Mouse (Mus musculus): Measurements from ENCODE around the gene Cbln3. TPM values are rescaled to one million over a fixed set of nuclear protein-coding genes. Genes with fewer than 3 reads are reported as not detected.

The Cbln3 gene
- polyA plus RNA-seq, 1 experiment, result 0.21 TPM

GRCm38 (mm10) chr14:55877469-55878315 lies 6.5 kb downstream of the Cbln3 start:
- Histone ChIP-seq H3K27me3 (ENCODE audit: control insufficient read depth, insufficient read depth, low read length, poor library complexity, severe bottlenecking) (no peaks in the 10 kb centered on the region), H3K27ac (ENCODE audit: insufficient read depth, low read length) (no peak overlapping the region), H3K36me3 (ENCODE audit: control insufficient read depth, insufficient read depth, low read length, poor library complexity, severe bottlenecking) (no peaks in the 10 kb centered on the region), H3K9ac (ENCODE audit: low read depth, poor library complexity, severe bottlenecking) (no peak overlapping the region), H3K9me3 (replicated peaks; ENCODE audit: control insufficient read depth, insufficient read depth, low read length, poor library complexity, severe bottlenecking) (no peaks in the 10 kb centered on the region), H3K4me3 (ENCODE audit: low read depth, low read length) (no peak overlapping the region), H3K4me1 (ENCODE audit: control insufficient read depth, insufficient read depth, low read length) (peaks cover 8% of the 10 kb centered on the region)
- TF ChIP-seq CTCF (IDR thresholded peaks at IDR 0.05; ENCODE audit: low read depth, low read length), result no peak
- no peak for TF ChIP-seq EP300 (IDR thresholded peaks at IDR 0.05; ENCODE audit: insufficient read depth, low read depth, low read length)
- TF ChIP-seq POLR2A (IDR thresholded peaks at IDR 0.05; ENCODE audit: insufficient read depth, low read length), result no peak

- TF ChIP-seq POLR2A (IDR thresholded peaks at IDR 0.05; ENCODE audit: insufficient read depth, low read length) (no peak), EP300 (IDR thresholded peaks at IDR 0.05; ENCODE audit: insufficient read depth, low read depth, low read length) (no peak), CTCF (IDR thresholded peaks at IDR 0.05; ENCODE audit: low read depth, low read length) (peak; percentile 97)
- 0 out of 2 replicates have a peak overlapping the region, but pooled peaks have one; percentile 1 for H3K27ac ChIP-seq (ENCODE audit: insufficient read depth, low read length)
- peaks cover 3% of the 10 kb centered on the region for H3K4me1 ChIP-seq (ENCODE audit: control insufficient read depth, insufficient read depth, low read length)
- no peaks in the 10 kb centered on the region for H3K9me3 ChIP-seq (replicated peaks; ENCODE audit: control insufficient read depth, insufficient read depth, low read length, poor library complexity, severe bottlenecking)
- no peaks in the 10 kb centered on the region for H3K27me3 ChIP-seq (ENCODE audit: control insufficient read depth, insufficient read depth, low read length, poor library complexity, severe bottlenecking)
- no peak overlapping the region for H3K9ac ChIP-seq (ENCODE audit: low read depth, poor library complexity, severe bottlenecking)
- H3K36me3 ChIP-seq (ENCODE audit: control insufficient read depth, insufficient read depth, low read length, poor library complexity, severe bottlenecking), result peaks cover 10% of the 10 kb centered on the region
- H3K4me3 ChIP-seq (ENCODE audit: low read depth, low read length), result peak overlapping the region; percentile 32
Measured at GRCm38 (mm10) chr14:55873714-55874683, 10.2 kb downstream of the Cbln3 start.

- H3K4me1 ChIP-seq (ENCODE audit: control insufficient read depth, insufficient read depth, low read length), result peaks cover 3% of the 10 kb centered on the region
- no peak overlapping the region for H3K27ac ChIP-seq (ENCODE audit: insufficient read depth, low read length)
- H3K36me3 ChIP-seq (ENCODE audit: control insufficient read depth, insufficient read depth, low read length, poor library complexity, severe bottlenecking), result peaks cover 12% of the 10 kb centered on the region
- TF ChIP-seq EP300 (IDR thresholded peaks at IDR 0.05; ENCODE audit: insufficient read depth, low read depth, low read length), result no peak
- TF ChIP-seq CTCF (IDR thresholded peaks at IDR 0.05; ENCODE audit: low read depth, low read length), result no peak
- no peak for TF ChIP-seq POLR2A (IDR thresholded peaks at IDR 0.05; ENCODE audit: insufficient read depth, low read length)
- no peak overlapping the region for H3K9ac ChIP-seq (ENCODE audit: low read depth, poor library complexity, severe bottlenecking)
- no peaks in the 10 kb centered on the region for H3K27me3 ChIP-seq (ENCODE audit: control insufficient read depth, insufficient read depth, low read length, poor library complexity, severe bottlenecking)
- H3K4me3 ChIP-seq (ENCODE audit: low read depth, low read length), result no peak overlapping the region
- H3K9me3 ChIP-seq (replicated peaks; ENCODE audit: control insufficient read depth, insufficient read depth, low read length, poor library complexity, severe bottlenecking), result no peaks in the 10 kb centered on the region
Measured at GRCm38 (mm10) chr14:55873242-55873713, 10.9 kb downstream of the Cbln3 start.

- TF ChIP-seq EP300 (IDR thresholded peaks at IDR 0.05; ENCODE audit: insufficient read depth, low read depth, low read length) (no peak), POLR2A (IDR thresholded peaks at IDR 0.05; ENCODE audit: insufficient read depth, low read length) (no peak), CTCF (IDR thresholded peaks at IDR 0.05; ENCODE audit: low read depth, low read length) (no peak)
- Histone ChIP-seq H3K4me3 (ENCODE audit: low read depth, low read length) (no peak overlapping the region), H3K36me3 (ENCODE audit: control insufficient read depth, insufficient read depth, low read length, poor library complexity, severe bottlenecking) (peaks cover 12% of the 10 kb centered on the region), H3K4me1 (ENCODE audit: control insufficient read depth, insufficient read depth, low read length) (peaks cover 5% of the 10 kb centered on the region), H3K9ac (ENCODE audit: low read depth, poor library complexity, severe bottlenecking) (no peak overlapping the region), H3K27ac (ENCODE audit: insufficient read depth, low read length) (no peak overlapping the region), H3K9me3 (replicated peaks; ENCODE audit: control insufficient read depth, insufficient read depth, low read length, poor library complexity, severe bottlenecking) (no peaks in the 10 kb centered on the region), H3K27me3 (ENCODE audit: control insufficient read depth, insufficient read depth, low read length, poor library complexity, severe bottlenecking) (no peaks in the 10 kb centered on the region)
Measured at GRCm38 (mm10) chr14:55872551-55872950, 11.6 kb downstream of the Cbln3 start.

GRCm38 (mm10) chr14:55872039-55872438 lies 12.2 kb downstream of the Cbln3 start:
- no peaks in the 10 kb centered on the region for H3K27me3 ChIP-seq (ENCODE audit: control insufficient read depth, insufficient read depth, low read length, poor library complexity, severe bottlenecking)
- no peak overlapping the region for H3K4me3 ChIP-seq (ENCODE audit: low read depth, low read length)
- peaks cover 12% of the 10 kb centered on the region for H3K36me3 ChIP-seq (ENCODE audit: control insufficient read depth, insufficient read depth, low read length, poor library complexity, severe bottlenecking)
- H3K4me1 ChIP-seq (ENCODE audit: control insufficient read depth, insufficient read depth, low read length), result peaks cover 5% of the 10 kb centered on the region
- no peak overlapping the region for H3K27ac ChIP-seq (ENCODE audit: insufficient read depth, low read length)
- H3K9ac ChIP-seq (ENCODE audit: low read depth, poor library complexity, severe bottlenecking), result no peak overlapping the region
- TF ChIP-seq CTCF (IDR thresholded peaks at IDR 0.05; ENCODE audit: low read depth, low read length) (no peak), EP300 (IDR thresholded peaks at IDR 0.05; ENCODE audit: insufficient read depth, low read depth, low read length) (no peak), POLR2A (IDR thresholded peaks at IDR 0.05; ENCODE audit: insufficient read depth, low read length) (no peak)
- H3K9me3 ChIP-seq (replicated peaks; ENCODE audit: control insufficient read depth, insufficient read depth, low read length, poor library complexity, severe bottlenecking), result no peaks in the 10 kb centered on the region

Measured in ES-Bruce4 (cell line).